Mouse (Mus musculus) neural tube, embryonic 14.5 days (tissue): ENCODE data around the gene Gm21060. TPM values are rescaled to one million over a fixed set of nuclear protein-coding genes. Genes with fewer than 3 reads are reported as not detected.
"Not testable (repeated sequence)": the region's sequence is repeated elsewhere in the genome, so short reads cannot be mapped to it uniquely, and the experiment has no call there.

Experiments used
- ATAC-seq: fragments of 200-750 bp; cut with Nextera tagmentation; 2 replicates; pipeline ENCODE4 v1.8.0; 2017; ENCODE audit warnings: low read depth, mild to moderate bottlenecking, moderate TSS enrichment, moderate library complexity
- H3K27ac ChIP-seq: fragments of 300-500 bp; sonication (generic); 2 replicates; pipeline ENCODE4 v1.5.1; 2014; ENCODE audit warnings: low read depth, mild to moderate bottlenecking, control low read depth, low read length, moderate library complexity, mixed read lengths
- H3K27me3 ChIP-seq: fragments of 300-500 bp; sonication (generic); 2 replicates; pipeline ENCODE4 v1.6.1; 2014; ENCODE audit warnings: low read length; ENCODE audit not compliant: control insufficient read depth, insufficient read depth
- H3K36me3 ChIP-seq: fragments of 300-500 bp; sonication (generic); 2 replicates; pipeline ENCODE4 v1.6.1; 2014; ENCODE audit warnings: low read length, mixed read lengths; ENCODE audit not compliant: control insufficient read depth, insufficient read depth
- H3K4me1 ChIP-seq: fragments of 300-500 bp; sonication (generic); 2 replicates; pipeline ENCODE4 v1.6.1; 2014; ENCODE audit warnings: low read length; ENCODE audit not compliant: control insufficient read depth, insufficient read depth
- H3K4me2 ChIP-seq: fragments of 300-500 bp; sonication (generic); 2 replicates; pipeline ENCODE4 v1.6.1; 2014; ENCODE audit warnings: mild to moderate bottlenecking, low read depth, low read length, control low read depth
- H3K4me3 ChIP-seq: fragments of 300-500 bp; sonication (generic); 2 replicates; pipeline ENCODE4 v1.5.1; 2014; ENCODE audit warnings: low read depth, low read length, control low read depth, mixed read lengths
- H3K9ac ChIP-seq: fragments of 300-500 bp; sonication (generic); replicated peaks from 2 replicates; pipeline ENCODE4 v1.6.1; 2014; ENCODE audit warnings: low read depth, mild to moderate bottlenecking, control low read depth, low read length, mixed read lengths
- H3K9me3 ChIP-seq: fragments of 300-500 bp; sonication (generic); 2 replicates; pipeline ENCODE4 v1.6.1; 2016; ENCODE audit warnings: low read length; ENCODE audit not compliant: control insufficient read depth
- WGBS: fragments of 180-500 bp; shearing (Covaris S2); extraction: QIAGEN DNeasy Blood & Tissue Kit; methylation state at CpG from one replicate; pipeline ENCODE4 v1.1.7; 2014; 5-methylcytosine and 5-hydroxymethylcytosine counted together
- polyA plus RNA-seq: library from polyadenylated mRNA; unstranded; fragments of >200 nt; fragmentation: Nextera tagmentation; extraction: Ambion mirVana; gene quantifications from 2 replicates; pipeline ENCODE4 v1.2.1, GENCODE M21; 2014

The Gm21060 gene
- polyA plus RNA-seq: not detected in 2 replicates

DNA sequence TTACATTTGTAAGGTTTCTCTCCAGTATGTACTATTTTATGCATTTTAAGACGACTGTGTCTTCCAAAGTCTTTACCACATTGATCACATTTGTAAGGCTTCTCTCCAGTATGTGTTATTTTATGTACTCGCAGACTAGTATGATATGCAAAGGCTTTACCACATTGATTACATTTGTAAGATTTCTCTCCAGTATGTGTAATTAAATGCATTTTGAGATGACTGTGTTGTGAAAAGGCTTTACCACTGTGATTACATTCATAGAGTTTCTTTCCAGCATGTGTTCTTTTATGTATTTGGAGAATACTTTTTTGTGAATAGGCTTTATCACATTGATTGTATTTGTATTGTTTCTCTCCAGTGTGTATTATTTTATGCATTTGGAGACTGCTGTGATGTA is at the start of gene Gm21060:
Gm21060 (minus strand) TSS at position 101 of the 400 bp plus-strand sequence.
- Histone ChIP-seq H3K27me3 (no peaks in the 10 kb centered on the region), H3K4me2 (no peak within 1 kb of the TSS), H3K9me3 (no peaks in the 10 kb centered on the region), H3K4me1 (no peaks in the 10 kb centered on the region), H3K9ac (no peak within 1 kb of the TSS), H3K4me3 (no peak within 1 kb of the TSS), H3K27ac (no peak within 1 kb of the TSS), H3K36me3 (no peaks in the 10 kb centered on the region)
- WGBS: 94% methylated on average over 2 of the region's 2 CpGs
- ATAC-seq: no peak

GRCm38 (mm10) chr19:61320844-61321243 is 24.0 kb upstream of the Gm21060 start:
- H3K4me1 ChIP-seq, H3K4me3 ChIP-seq, H3K4me2 ChIP-seq, ATAC-seq, H3K27me3 ChIP-seq, H3K9ac ChIP-seq, H3K27ac ChIP-seq, H3K36me3 ChIP-seq, H3K9me3 ChIP-seq: not testable (repeated sequence)
- 67% methylated on average over 3 of the region's 3 CpGs for WGBS

- not testable (repeated sequence) for H3K4me2 ChIP-seq, H3K27me3 ChIP-seq, H3K27ac ChIP-seq, ATAC-seq, H3K9me3 ChIP-seq, H3K4me1 ChIP-seq, H3K4me3 ChIP-seq, H3K9ac ChIP-seq, H3K36me3 ChIP-seq
- WGBS: 21% methylated on average over 11 of the region's 11 CpGs
Observed at GRCm38 (mm10) chr19:61313185-61313584, 16.3 kb upstream of the Gm21060 start.

GRCm38 (mm10) chr19:61312400-61312799 is 15.5 kb upstream of the Gm21060 start:
- ATAC-seq, H3K4me2 ChIP-seq, H3K27ac ChIP-seq, H3K9me3 ChIP-seq, H3K4me3 ChIP-seq, H3K36me3 ChIP-seq, H3K4me1 ChIP-seq, H3K9ac ChIP-seq, H3K27me3 ChIP-seq: not testable (repeated sequence)
- 86% methylated on average over 10 of the region's 10 CpGs for WGBS

GRCm38 (mm10) chr19:61308083-61308482 is 11.2 kb upstream of the Gm21060 start:
- not testable (repeated sequence) for H3K36me3 ChIP-seq, H3K9me3 ChIP-seq, H3K4me3 ChIP-seq, H3K4me2 ChIP-seq, H3K4me1 ChIP-seq, H3K9ac ChIP-seq, H3K27me3 ChIP-seq, ATAC-seq, H3K27ac ChIP-seq
- WGBS: 55% methylated on average over 1 of the region's 1 CpGs

- H3K36me3 ChIP-seq, H3K4me3 ChIP-seq, H3K4me2 ChIP-seq, H3K27me3 ChIP-seq, H3K27ac ChIP-seq, ATAC-seq, H3K9ac ChIP-seq, H3K4me1 ChIP-seq, H3K9me3 ChIP-seq: not testable (repeated sequence)
- 86% methylated on average over 4 of the region's 4 CpGs for WGBS
Observed at GRCm38 (mm10) chr19:61285033-61285432, 11.8 kb downstream of the Gm21060 start.

GRCm38 (mm10) chr19:61283581-61283980 is 13.3 kb downstream of the Gm21060 start:
- H3K4me2 ChIP-seq: no peak overlapping the region
- H3K27ac ChIP-seq: no peak overlapping the region
- no peaks in the 10 kb centered on the region for H3K27me3 ChIP-seq
- ATAC-seq: no peak
- no peaks in the 10 kb centered on the region for H3K36me3 ChIP-seq
- H3K9ac ChIP-seq: no peak overlapping the region
- WGBS: 48% methylated on average over 1 of the region's 1 CpGs
- H3K4me3 ChIP-seq: no peak overlapping the region
- H3K4me1 ChIP-seq: no peaks in the 10 kb centered on the region
- no peaks in the 10 kb centered on the region for H3K9me3 ChIP-seq

DNA sequence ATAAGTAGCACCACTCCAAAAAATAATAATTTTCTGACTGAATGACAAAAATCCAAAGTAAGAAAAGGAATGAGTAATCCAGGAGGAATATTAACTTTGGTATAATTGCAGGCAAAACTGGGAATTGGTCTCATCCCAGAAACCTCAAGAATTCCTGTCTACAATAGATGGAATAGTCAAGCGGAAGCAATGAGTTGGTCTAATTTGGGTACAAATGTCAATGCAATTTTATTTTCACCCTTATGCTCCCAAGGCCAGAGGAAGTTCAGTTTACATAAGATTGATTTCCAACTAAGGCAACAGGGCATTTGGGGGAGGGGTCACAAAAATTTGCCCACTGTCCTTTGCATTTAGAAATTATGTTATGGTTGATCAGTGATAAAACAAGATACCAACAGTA is 21.4 kb downstream of the Gm21060 start:
- no peak for ATAC-seq
- H3K9me3 ChIP-seq: no peaks in the 10 kb centered on the region
- 91% methylated on average over 1 of the region's 1 CpGs for WGBS
- H3K9ac ChIP-seq: no peak overlapping the region
- no peaks in the 10 kb centered on the region for H3K36me3 ChIP-seq
- no peak overlapping the region for H3K4me3 ChIP-seq
- no peak overlapping the region for H3K27ac ChIP-seq
- H3K4me2 ChIP-seq: no peak overlapping the region
- no peaks in the 10 kb centered on the region for H3K4me1 ChIP-seq
- no peaks in the 10 kb centered on the region for H3K27me3 ChIP-seq

DNA sequence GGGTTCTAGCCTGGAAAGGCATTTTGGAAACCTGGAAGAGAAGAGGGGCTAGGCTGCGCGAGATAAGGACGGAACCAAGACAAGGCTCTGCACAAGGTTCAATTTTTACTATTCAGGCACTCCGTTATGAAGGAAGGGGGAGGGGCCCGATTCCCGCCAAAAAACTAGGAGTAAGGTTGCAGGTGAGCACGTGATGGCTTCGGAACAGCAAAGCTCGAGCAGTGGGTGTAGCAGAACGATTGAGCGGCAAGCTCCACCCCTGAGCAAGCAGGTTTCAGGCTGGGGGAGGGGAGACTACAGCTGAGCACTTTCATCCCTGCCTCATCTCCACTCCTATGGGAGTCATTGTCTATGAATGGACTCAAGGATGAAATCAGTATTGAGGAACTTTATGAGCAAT is 27.7 kb downstream of the Gm21060 start:
- not testable (repeated sequence) for ATAC-seq, H3K9ac ChIP-seq, H3K4me3 ChIP-seq, H3K36me3 ChIP-seq, H3K27ac ChIP-seq, H3K9me3 ChIP-seq, H3K4me1 ChIP-seq, H3K27me3 ChIP-seq, H3K4me2 ChIP-seq
- WGBS: 34% methylated on average over 11 of the region's 11 CpGs

- H3K4me2 ChIP-seq: no peak overlapping the region
- no peaks in the 10 kb centered on the region for H3K9me3 ChIP-seq
- no peaks in the 10 kb centered on the region for H3K4me1 ChIP-seq
- no peak overlapping the region for H3K4me3 ChIP-seq
- H3K9ac ChIP-seq: no peak overlapping the region
- no peaks in the 10 kb centered on the region for H3K36me3 ChIP-seq
- no peaks in the 10 kb centered on the region for H3K27me3 ChIP-seq
- ATAC-seq: no peak
- no peak overlapping the region for H3K27ac ChIP-seq
- 22% methylated on average over 7 of the region's 7 CpGs for WGBS
Observed at GRCm38 (mm10) chr19:61267141-61267540, 29.7 kb downstream of the Gm21060 start.
